In genomic region chr13:39020168-39020567, GRCm38 (mm10) we compare ENCODE assay signal across 25 mouse cellular contexts. TPM values are rescaled to one million over a fixed set of nuclear protein-coding genes. Genes with fewer than 3 reads are reported as not detected.
A peak's percentile ranks its signal among the peaks of the same experiment; 100 is the strongest.
DNase-seq lines count a peak whose midpoint lies in the region; ATAC-seq and TF ChIP-seq lines count a peak whose summit lies in the region.
"Had no signal": no experiment of that assay in that cellular context is flagged by ENCODE, and none has a peak within 500 bp of the region (broad histone marks: within the 10 kb centered on the region; RNA-seq: fewer than 3 reads in every experiment).

No protein-coding gene starts in this region.

- TF ChIP-seq POLR2A in testis, adult 2 months (IDR thresholded peaks at IDR 0.05; ENCODE audit: control insufficient read depth, low read depth, low read length): no peak

- H3K4me2 ChIP-seq in kidney, embryonic 14.5 days (replicated peaks; ENCODE audit: low read depth, low read length): no peak overlapping the region
- peak overlapping the region; percentile 13 for H3K4me2 ChIP-seq in kidney, embryonic 16.5 days (replicated peaks; ENCODE audit: low read depth, low read length)
- H3K4me2 ChIP-seq: embryonic facial prominence, embryonic 12.5 days; forebrain, embryonic 13.5 days had no signal

- H3K9me3 ChIP-seq in kidney, embryonic 14.5 days (ENCODE audit: control insufficient read depth, low read length): no peaks in the 10 kb centered on the region
- H3K9me3 ChIP-seq in kidney, embryonic 16.5 days (ENCODE audit: low read length): no peaks in the 10 kb centered on the region
- H3K9me3 ChIP-seq: embryonic facial prominence, embryonic 10.5 days; embryonic facial prominence, embryonic 12.5 days; forebrain, embryonic 13.5 days; G1E had no signal

- H3K36me3 ChIP-seq in kidney, embryonic 14.5 days (ENCODE audit: control insufficient read depth, insufficient read depth, low read length): no peaks in the 10 kb centered on the region
- H3K36me3 ChIP-seq in kidney, embryonic 16.5 days (ENCODE audit: insufficient read depth, low read length): no peaks in the 10 kb centered on the region
- H3K36me3 ChIP-seq in testis, adult 2 months (ENCODE audit: control insufficient read depth, insufficient read depth, low read length): no peaks in the 10 kb centered on the region
- H3K36me3 ChIP-seq: embryonic facial prominence, embryonic 10.5 days; embryonic facial prominence, embryonic 12.5 days; G1E had no signal

- H3K4me3 ChIP-seq in kidney, embryonic 14.5 days (ENCODE audit: low read length): no peak overlapping the region
- no peak overlapping the region for H3K4me3 ChIP-seq in kidney, embryonic 16.5 days (ENCODE audit: low read length)
- H3K4me3 ChIP-seq in testis, adult 2 months (ENCODE audit: control insufficient read depth, low read depth, low read length): peak overlapping the region; percentile 50
- H3K4me3 ChIP-seq: embryonic facial prominence, embryonic 10.5 days; embryonic facial prominence, embryonic 12.5 days; forebrain, embryonic 13.5 days had no signal

- H3K27ac ChIP-seq in kidney, embryonic 14.5 days (ENCODE audit: low read depth, low read length): no peak overlapping the region
- H3K27ac ChIP-seq in kidney, embryonic 16.5 days (ENCODE audit: low read length): no peak overlapping the region
- H3K27ac ChIP-seq in testis, adult 2 months (ENCODE audit: control insufficient read depth, insufficient read depth, low read depth, low read length): no peak overlapping the region
- H3K27ac ChIP-seq: embryonic facial prominence, embryonic 10.5 days; embryonic facial prominence, embryonic 12.5 days; forebrain, embryonic 13.5 days had no signal

- DNase-seq in kidney, postnatal 10 days: no peak
- no peak for DNase-seq in kidney, adult 18-20 months
- peak; percentile 6 to 16 for DNase-seq in kidney, postnatal 4 days
- DNase-seq in kidney, adult 8-10 months: no peak
- no peak for DNase-seq in testis, postnatal 14 days (ENCODE audit: low spot score)
- DNase-seq: adrenal gland, adult 8-10 months; adrenal gland, postnatal 14 days; adrenal gland, postnatal 36 days; B cell, adult 2 months; cerebellum, adult 11-12 months; cerebellum, adult 2 months; cerebellum, adult 9-10 months; cerebellum, postnatal 10 days; cerebellum, postnatal 25 days had no signal

- H3K9ac ChIP-seq in kidney, embryonic 14.5 days (ENCODE audit: low read depth, low read length): no peak overlapping the region
- no peak overlapping the region for H3K9ac ChIP-seq in kidney, embryonic 16.5 days (replicated peaks; ENCODE audit: low read length)
- H3K9ac ChIP-seq: embryonic facial prominence, embryonic 12.5 days; forebrain, embryonic 13.5 days had no signal

- TF ChIP-seq CTCF in testis, adult 2 months (IDR thresholded peaks at IDR 0.05; ENCODE audit: control insufficient read depth, insufficient read depth, insufficient replicate concordance, low read depth, low read length): no peak

- ATAC-seq in kidney, embryonic 14.5 days (ENCODE audit: low FRiP score, low TSS enrichment): peak; percentile 78
- ATAC-seq in kidney, embryonic 16.5 days (ENCODE audit: low FRiP score, low TSS enrichment): no peak
- ATAC-seq: activated CD4-positive, CD25-positive, alpha-beta regulatory T cell, adult 4 months; CD4-positive, CD25-positive, alpha-beta regulatory T cell, adult 4 months; forebrain, embryonic 13.5 days; Patski had no signal

- H3K4me1 ChIP-seq in kidney, embryonic 14.5 days (ENCODE audit: control insufficient read depth, insufficient read depth, low read length): no peaks in the 10 kb centered on the region
- 0 out of 2 replicates have a peak, but pooled peaks cover 3% of the 10 kb centered on the region for H3K4me1 ChIP-seq in kidney, embryonic 16.5 days (ENCODE audit: insufficient read depth, low read length)
- H3K4me1 ChIP-seq in testis, adult 2 months (ENCODE audit: control insufficient read depth, insufficient read depth, low read length): peaks cover 6% of the 10 kb centered on the region
- H3K4me1 ChIP-seq: embryonic facial prominence, embryonic 10.5 days; embryonic facial prominence, embryonic 12.5 days; forebrain, embryonic 13.5 days had no signal

- no peaks in the 10 kb centered on the region for H3K27me3 ChIP-seq in kidney, embryonic 14.5 days (ENCODE audit: control insufficient read depth, insufficient read depth, low read length)
- no peaks in the 10 kb centered on the region for H3K27me3 ChIP-seq in kidney, embryonic 16.5 days (ENCODE audit: insufficient read depth, low read length)
- no peaks in the 10 kb centered on the region for H3K27me3 ChIP-seq in testis, adult 2 months (ENCODE audit: control insufficient read depth, insufficient read depth, low read length)
- H3K27me3 ChIP-seq: CH12.LX; embryonic facial prominence, embryonic 12.5 days; forebrain, embryonic 13.5 days had no signal

- WGBS in kidney, embryonic 14.5 days: 49% methylated on average over 13 of the region's 13 CpGs
- 47% methylated on average over 13 of the region's 13 CpGs for WGBS in kidney, embryonic 16.5 days

RNA-seq across cellular contexts. Expression of gene Slc35b3, which starts 59.5 kb away (rescaled TPM):
- polyA plus RNA-seq in kidney, embryonic 14.5 days (2014; fragmentation: Nextera tagmentation; extraction: Ambion mirVana): 43.2 and 50.4 TPM in 2 replicates
- 47.7 and 49.0 TPM in 2 replicates for polyA plus RNA-seq in kidney, embryonic 16.5 days (2015; fragmentation: Nextera tagmentation; extraction: Ambion mirVana)
- polyA plus RNA-seq in testis, adult 2 months (2012; rRNA removed): 11.1 and 14.2 TPM in 2 replicates

Comparison
In these comparisons a context has a peak if more than half of its experiments do, and no peak if none do; other contexts are left out.
1. DNase-seq: peak in kidney, postnatal 4 days (2 of 2); none in kidney, postnatal 10 days (single experiment), kidney, adult 18-20 months (single experiment), kidney, adult 8-10 months (0 of 2) and testis, postnatal 14 days (single experiment).